Mouse (Mus musculus) neutrophil, adult 5-6 weeks (primary cell): ENCODE results near the gene Skint8. TPM values are rescaled to one million over a fixed set of nuclear protein-coding genes. Genes with fewer than 3 reads are reported as not detected.
"Not testable (repeated sequence)": the region's sequence is repeated elsewhere in the genome, so short reads cannot be mapped to it uniquely, and the experiment has no call there.

Experiments
- ATAC-seq: fragments of 151-379, 151-347 bp; 2 replicates; pipeline ENCODE4 v1.8.0; 2017; ENCODE audit warnings: mild to moderate bottlenecking, moderate TSS enrichment; ENCODE audit not compliant: insufficient number of reproducible peaks, poor library complexity, low FRiP score, severe bottlenecking; ENCODE audit errors: extremely low read depth
- total RNA-seq: library from RNA; stranded (forward); fragments of 200-1000 nt; gene quantifications from 2 replicates; pipeline ENCODE4 v1.2.3, GENCODE M21; 2017

Gene Skint8
- not detected in 2 replicates for total RNA-seq

DNA sequence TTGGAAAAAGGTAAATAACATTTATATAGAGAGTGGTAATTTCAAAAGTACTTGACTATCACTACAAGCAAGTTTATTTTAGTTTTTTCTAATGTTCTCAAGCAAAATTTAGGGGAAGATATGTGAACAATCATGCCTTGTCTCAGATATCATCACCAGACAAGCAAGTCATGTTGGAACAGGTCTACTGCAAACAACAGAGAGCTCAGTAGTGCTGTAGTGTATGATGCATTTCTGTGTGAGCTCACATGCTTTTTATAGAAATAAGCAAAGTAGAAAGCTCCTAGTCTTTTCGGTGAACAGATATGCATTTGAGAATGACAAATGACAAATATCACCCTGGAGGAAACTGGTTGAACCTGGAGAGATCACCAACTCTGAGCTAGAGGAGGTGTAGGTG, at the start of gene Skint8:
TSS of gene Skint8 (plus strand) at position 301 of the 400 bp plus-strand sequence.
- no peak for ATAC-seq

DNA sequence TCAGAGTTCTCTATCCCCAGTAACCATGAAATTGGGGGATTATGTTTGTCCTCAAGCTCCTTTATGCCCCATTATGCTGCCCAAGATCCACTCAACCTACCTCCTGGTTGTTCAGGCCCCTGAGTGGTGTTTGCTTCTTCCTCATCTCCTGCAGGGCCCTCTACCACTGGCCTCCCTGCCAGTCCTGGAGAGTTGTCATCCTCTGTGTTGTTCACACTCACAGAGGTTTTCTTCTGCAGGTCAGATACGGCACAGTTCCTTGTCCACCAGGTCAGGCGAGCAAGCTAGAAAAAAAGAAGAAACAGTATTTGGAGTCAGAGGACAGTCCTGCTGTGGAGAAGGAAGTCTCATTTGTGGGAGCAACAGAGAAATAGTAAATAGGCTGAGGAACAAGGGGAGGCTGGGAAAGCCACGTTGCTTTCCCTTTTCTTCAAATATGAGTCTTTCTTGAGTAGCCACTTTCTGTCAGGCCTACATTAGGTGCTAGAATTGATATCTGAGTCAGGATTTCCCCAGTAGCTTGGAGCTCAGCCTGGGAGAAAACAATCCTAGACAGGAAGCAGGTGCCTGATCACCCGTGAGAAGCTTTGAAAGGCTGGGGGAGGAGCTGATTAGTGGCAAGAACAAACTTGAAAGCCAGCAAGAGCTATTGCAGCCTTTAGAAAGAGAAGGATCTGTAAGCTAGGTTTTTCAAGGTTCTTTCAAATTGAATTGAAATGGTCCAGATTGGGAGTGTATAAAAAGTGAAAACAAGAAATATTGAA, 38.9 kb upstream of the Skint8 start:
- ATAC-seq: no peak

DNA sequence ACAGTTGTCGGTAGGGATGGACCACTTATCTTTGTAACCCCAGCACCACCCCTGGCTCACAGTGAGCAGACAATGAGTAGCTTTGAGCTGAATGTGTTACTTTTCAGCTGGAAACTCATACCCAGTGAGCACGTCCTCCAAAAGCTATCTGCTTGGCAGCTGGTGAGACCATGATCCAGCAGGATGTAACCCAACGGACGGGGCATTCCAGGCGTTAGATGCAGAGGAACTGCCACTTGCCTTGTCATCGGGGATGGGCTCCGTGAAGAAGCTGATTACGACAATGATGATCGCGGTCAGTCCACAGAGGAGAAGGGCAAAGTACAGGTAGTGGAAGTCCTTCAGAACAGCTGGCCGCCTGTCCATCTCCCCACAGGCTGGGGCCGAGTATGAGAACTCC, 35.6 kb upstream of the Skint8 start:
- no peak for ATAC-seq

DNA sequence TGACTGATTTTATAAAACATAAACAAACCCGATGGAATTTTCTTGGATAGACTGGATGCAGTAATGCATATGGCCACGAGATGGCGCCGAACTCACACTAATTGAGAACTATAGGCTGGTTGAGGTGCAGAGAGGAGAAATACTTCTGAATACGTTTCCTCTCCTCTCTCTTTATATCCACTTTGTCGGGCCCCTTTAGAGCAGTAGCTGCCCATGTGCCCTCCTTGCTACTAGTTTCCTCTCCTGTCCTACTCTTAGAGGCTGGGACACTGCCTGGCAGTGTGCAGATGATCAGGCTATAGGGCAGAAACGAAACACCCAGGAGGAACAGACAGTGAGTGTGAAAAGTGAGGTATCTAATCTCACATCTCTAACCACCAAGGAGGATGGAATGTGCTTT, 33.2 kb upstream of the Skint8 start:
- peak; percentile 44; the same call in 1 of the 2 replicates for ATAC-seq

DNA sequence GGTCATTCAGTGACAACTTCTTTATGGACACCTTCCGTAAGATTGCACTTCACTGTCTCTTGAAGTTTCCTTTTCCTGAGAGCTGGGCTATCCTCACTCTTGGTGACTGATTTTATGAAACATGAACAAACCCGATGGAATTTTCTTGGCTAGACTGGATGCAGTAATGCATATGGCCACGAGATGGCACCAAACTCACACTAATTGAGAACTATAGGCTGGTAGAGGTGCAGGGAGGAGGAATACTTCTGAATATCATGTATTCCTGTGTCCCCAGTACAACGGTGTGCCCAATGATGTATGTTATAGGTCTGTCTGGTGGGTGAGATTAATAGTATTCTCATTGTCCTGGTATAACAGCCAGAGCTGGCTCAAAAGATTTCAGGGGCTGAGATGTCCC, 32.6 kb upstream of the Skint8 start:
- ATAC-seq: peak; percentile 27; the same call in 1 of the 2 replicates

- ATAC-seq: no peak
Measured at GRCm38 (mm10) chr4:111892138-111892537, 27.1 kb upstream of the Skint8 start.

DNA sequence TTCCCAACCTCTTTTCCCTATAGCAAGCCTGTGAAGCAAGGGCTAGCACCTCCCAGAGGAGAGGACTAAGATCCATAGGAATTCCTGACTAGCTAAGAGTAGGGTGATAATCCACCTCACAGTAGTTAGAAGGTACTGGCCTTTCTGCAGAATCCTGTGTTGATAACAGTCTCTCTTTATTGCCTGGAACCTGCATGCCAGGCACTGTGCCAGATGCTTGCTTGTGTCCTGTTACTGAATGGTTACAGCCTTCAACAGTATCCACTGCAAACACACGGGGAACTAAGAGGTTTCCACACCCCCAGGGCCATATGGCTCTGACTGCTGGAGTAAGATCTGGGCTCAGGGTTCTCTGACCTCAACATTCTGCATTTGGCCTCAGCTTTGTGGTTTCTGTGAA, 21.4 kb upstream of the Skint8 start:
- no peak for ATAC-seq

DNA sequence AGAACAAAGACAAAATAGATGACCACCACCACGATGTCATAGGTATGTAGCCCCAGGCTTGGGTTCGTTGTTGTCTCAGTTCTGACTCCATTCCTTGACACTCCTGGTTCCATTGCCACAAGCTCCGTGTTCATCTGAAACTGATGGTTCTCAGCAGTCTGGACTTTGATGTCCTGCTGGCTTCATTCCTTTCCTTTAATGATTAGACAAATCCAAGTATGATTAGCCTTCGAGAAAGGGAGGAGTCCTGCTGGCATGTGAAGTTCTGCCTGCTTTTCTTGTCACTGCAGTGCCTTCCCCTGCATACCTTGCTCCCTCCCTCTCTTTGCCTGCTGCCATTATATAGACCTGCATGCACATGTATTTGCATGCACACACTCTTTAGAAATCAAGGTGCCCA, 20.6 kb upstream of the Skint8 start:
- ATAC-seq: no peak

DNA sequence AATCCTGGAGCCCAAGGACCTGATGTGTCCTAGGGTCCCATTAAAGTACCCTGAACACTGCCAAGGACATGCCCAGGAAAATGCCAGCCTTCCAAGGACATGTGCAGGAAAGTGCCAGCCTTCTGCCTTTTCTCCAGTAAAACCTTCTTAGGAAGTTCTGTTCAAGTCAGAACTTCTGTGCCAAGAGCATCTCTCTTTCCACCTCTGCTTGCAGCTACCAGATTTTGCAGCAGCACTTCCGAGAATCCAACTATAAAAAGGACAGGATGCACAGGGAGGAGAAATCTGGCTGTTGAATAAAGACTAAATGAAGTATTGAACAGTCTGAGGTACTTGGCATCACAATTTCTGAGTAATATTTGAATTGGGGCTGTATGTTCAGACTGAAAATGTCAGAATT, 18.7 kb upstream of the Skint8 start:
- not testable (repeated sequence) for ATAC-seq

DNA sequence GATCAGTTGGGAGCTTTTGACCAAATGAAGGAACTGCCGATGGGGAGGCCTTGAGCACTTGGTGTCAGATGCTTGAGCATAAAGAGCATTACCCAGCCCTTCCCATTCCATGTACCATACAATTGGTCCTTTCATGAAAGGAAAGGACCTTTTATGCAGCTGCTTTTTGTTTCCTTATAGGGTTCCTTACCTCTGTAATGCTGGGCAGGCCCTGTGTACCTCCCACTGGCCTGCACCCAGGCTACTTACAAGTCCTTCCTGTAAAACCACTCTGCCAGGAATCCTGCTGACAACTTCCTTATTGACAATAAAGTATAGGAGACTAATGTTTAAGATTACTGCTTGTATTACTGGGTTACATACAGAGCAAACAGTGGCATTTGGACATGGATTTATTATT, 17.7 kb upstream of the Skint8 start:
- no peak for ATAC-seq

GRCm38 (mm10) chr4:111902775-111903174, 16.4 kb upstream of the Skint8 start, which contains the start of gene Slc5a9:
Gene Slc5a9, minus strand, starts transcription at chr4:111902918.
- ATAC-seq: no peak

DNA sequence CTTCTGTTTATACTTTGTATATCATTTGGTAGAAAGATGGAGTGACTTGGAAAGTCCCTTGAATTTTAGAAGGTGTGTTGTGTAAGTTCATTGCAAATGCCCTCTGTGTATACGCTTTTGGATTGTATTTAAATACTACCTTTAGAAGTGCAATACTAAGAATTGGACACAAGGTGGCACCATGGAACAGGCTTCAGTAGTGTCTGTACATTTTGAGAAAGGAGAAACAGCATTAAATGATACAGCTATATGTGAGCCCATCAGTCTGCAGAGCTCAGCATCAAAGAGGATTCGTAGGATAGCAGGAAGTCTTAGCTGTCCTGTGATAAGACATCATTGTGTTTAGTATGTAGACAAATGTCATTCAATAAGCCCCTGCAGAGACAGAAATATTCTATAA, 11.3 kb upstream of the Skint8 start:
- ATAC-seq: no peak

DNA sequence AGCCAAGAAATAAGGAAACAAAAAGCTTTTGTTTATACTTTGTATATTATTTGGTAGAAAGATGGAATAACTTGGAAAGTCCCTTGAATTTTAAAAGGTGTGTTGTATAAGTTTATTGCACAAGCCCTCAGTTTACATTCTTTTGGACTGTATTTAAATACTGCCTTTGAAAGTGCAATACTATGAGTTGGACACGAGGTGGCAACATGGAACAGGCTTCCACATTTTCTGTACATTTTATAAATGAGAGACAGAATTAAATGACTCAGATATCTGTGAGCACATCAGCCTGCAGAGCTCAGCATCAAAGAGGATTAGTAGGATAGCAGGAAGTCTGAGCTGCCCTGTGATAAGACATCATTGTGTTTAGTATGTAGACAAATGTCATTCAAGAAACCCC, 42.1 kb downstream of the Skint8 start:
- ATAC-seq: no peak

GRCm38 (mm10) chr4:111963241-111963640, 44.0 kb downstream of the Skint8 start:
- ATAC-seq: not testable (repeated sequence)

- ATAC-seq: no peak
Measured at GRCm38 (mm10) chr4:111963669-111964068, 44.5 kb downstream of the Skint8 start.

GRCm38 (mm10) chr4:111972623-111973022, 53.4 kb downstream of the Skint8 start, which contains the start of gene Skint7:
Gene Skint7, plus strand, starts transcription at chr4:111972923.
- ATAC-seq: no peak

Other genes with a start within 250 kb of the Skint8 start
- gene Spata6, start 199.4 kb upstream of the Skint8 start, total RNA-seq: 25.1 and 27.5 TPM in 2 replicates
- not detected in 2 replicates for gene Slc5a9, start 16.5 kb upstream of the Skint8 start, total RNA-seq
- not detected in 2 replicates for gene Skint7, start 53.5 kb downstream of the Skint8 start, total RNA-seq
- not detected in 2 replicates for gene Skint1, start 86.9 kb downstream of the Skint8 start, total RNA-seq
- gene Skint4, start 152.6 kb downstream of the Skint8 start, total RNA-seq: not detected in 2 replicates